Mouse (Mus musculus) frontal cortex, adult (tissue): ENCODE data around the gene C530008M17Rik.
A peak's percentile ranks its signal among the peaks of the same experiment; 100 is the strongest.

Source experiments
- ATAC-seq: cut with Nextera tagmentation; 2 replicates; pipeline ENCODE4 v1.9.2; 2017; ENCODE audit warnings: mild to moderate bottlenecking, moderate library complexity, mixed read lengths; ENCODE audit not compliant: low TSS enrichment

The C530008M17Rik gene

GRCm38 (mm10) chr5:76702104-76702503 lies 45.8 kb downstream of the C530008M17Rik start:
- peak; percentile 39; the same call in 1 of the 2 replicates for ATAC-seq

- no peak for ATAC-seq
Measured at GRCm38 (mm10) chr5:76702646-76703045, 46.3 kb downstream of the C530008M17Rik start.

- ATAC-seq: no peak
Measured at GRCm38 (mm10) chr5:76705307-76706173, 49.2 kb downstream of the C530008M17Rik start.

- ATAC-seq: no peak
Measured at GRCm38 (mm10) chr5:76707072-76707471, 50.8 kb downstream of the C530008M17Rik start.

- ATAC-seq: peak; percentile 31; the same call in 1 of the 2 replicates
Measured at GRCm38 (mm10) chr5:76708004-76708403, 51.7 kb downstream of the C530008M17Rik start.

GRCm38 (mm10) chr5:76713743-76714142 lies 57.4 kb downstream of the C530008M17Rik start:
- no peak for ATAC-seq

GRCm38 (mm10) chr5:76719954-76720353 lies 63.6 kb downstream of the C530008M17Rik start:
- ATAC-seq: no peak

- no peak for ATAC-seq
Measured at GRCm38 (mm10) chr5:76724878-76725277, 68.6 kb downstream of the C530008M17Rik start.

- no peak for ATAC-seq
Measured at GRCm38 (mm10) chr5:76726518-76727103, 70.3 kb downstream of the C530008M17Rik start.

GRCm38 (mm10) chr5:76733055-76733641 lies 76.8 kb downstream of the C530008M17Rik start:
- peak; percentile 62; the same call in 1 of the 2 replicates for ATAC-seq

GRCm38 (mm10) chr5:76741463-76741862 lies 85.2 kb downstream of the C530008M17Rik start:
- ATAC-seq: no peak

GRCm38 (mm10) chr5:76742076-76742475 lies 85.8 kb downstream of the C530008M17Rik start:
- ATAC-seq: no peak

GRCm38 (mm10) chr5:76744737-76745209 lies 88.5 kb downstream of the C530008M17Rik start:
- no peak for ATAC-seq

- ATAC-seq: peak; percentile 83
Measured at GRCm38 (mm10) chr5:76747851-76748250, 91.5 kb downstream of the C530008M17Rik start.

GRCm38 (mm10) chr5:76752351-76752750 lies 96.0 kb downstream of the C530008M17Rik start:
- ATAC-seq: no peak

GRCm38 (mm10) chr5:76760349-76760748 lies 104.0 kb downstream of the C530008M17Rik start:
- ATAC-seq: no peak

GRCm38 (mm10) chr5:76762030-76762698 lies 105.9 kb downstream of the C530008M17Rik start:
- ATAC-seq: no peak

- ATAC-seq: no peak
Measured at GRCm38 (mm10) chr5:76763148-76763701, 106.9 kb downstream of the C530008M17Rik start.

GRCm38 (mm10) chr5:76763731-76764130 lies 107.4 kb downstream of the C530008M17Rik start:
- peak; percentile 55; the same call in 1 of the 2 replicates for ATAC-seq

- ATAC-seq: no peak
Measured at GRCm38 (mm10) chr5:76769014-76769413, 112.7 kb downstream of the C530008M17Rik start.

GRCm38 (mm10) chr5:76769572-76769971 lies 113.3 kb downstream of the C530008M17Rik start:
- no peak for ATAC-seq
